8 mouse cellular contexts compared by ENCODE assay signal in genomic region chr7:129256621-129257373, GRCm38 (mm10). TPM values are rescaled to one million over a fixed set of nuclear protein-coding genes. Genes with fewer than 3 reads are reported as not detected.
DNase-seq lines count a peak whose midpoint lies in the region; ATAC-seq and TF ChIP-seq lines count a peak whose summit lies in the region.

Gene Plpp4, plus strand, starts transcription at chr7:129257031.

- peak; percentile 48 for DNase-seq in gastrocnemius, postnatal 14 days
- DNase-seq in gastrocnemius, adult 8-10 months (ENCODE audit: low spot score in 2 of 2): no peak
- peak; percentile 21 for DNase-seq in adrenal gland, postnatal 25 days
- DNase-seq in frontal cortex, postnatal 36 days (ENCODE audit: low spot score in 2 of 2): peak; percentile 48
- DNase-seq in right cerebral cortex, postnatal 14 days: peak; percentile 45
- no peak for DNase-seq in MN1 (ENCODE audit: low spot score)

- peak within 1 kb of the TSS; percentile 77 for H3K4me2 ChIP-seq in intestine, postnatal 0 days (replicated peaks; ENCODE audit: low read depth)
- 0 out of 2 replicates have a peak within 1 kb of the TSS, but pooled peaks have one; percentile 2 for H3K4me2 ChIP-seq in liver, embryonic 16.5 days (ENCODE audit: low read depth, low read length)

- TF ChIP-seq CTCF in intestine, postnatal 0 days (IDR thresholded peaks at IDR 0.05; ENCODE audit: low read depth): no peak

- intact Hi-C loops in gastrocnemius, postnatal 14 days (cut with DNase I; ENCODE audit: low total_unique reads): no loop called here

- H3K9me3 ChIP-seq in intestine, postnatal 0 days (ENCODE audit: control insufficient read depth): no peaks in the 10 kb centered on the region
- no peaks in the 10 kb centered on the region for H3K9me3 ChIP-seq in liver, embryonic 16.5 days (replicated peaks; ENCODE audit: control insufficient read depth, low read length)

- H3K4me1 ChIP-seq in intestine, postnatal 0 days (replicated peaks; ENCODE audit: control insufficient read depth, insufficient read depth, low read length): no peaks in the 10 kb centered on the region
- H3K4me1 ChIP-seq in liver, embryonic 16.5 days (ENCODE audit: control insufficient read depth, low read depth, low read length): no peaks in the 10 kb centered on the region

- under 1% methylated on average over 64 of the region's 66 CpGs for WGBS in intestine, postnatal 0 days
- 3% methylated on average over 65 of the region's 66 CpGs for WGBS in liver, embryonic 16.5 days (ENCODE audit: insufficient replicate concordance)

- H3K36me3 ChIP-seq in intestine, postnatal 0 days (ENCODE audit: control insufficient read depth, insufficient read depth): no peaks in the 10 kb centered on the region
- no peaks in the 10 kb centered on the region for H3K36me3 ChIP-seq in liver, embryonic 16.5 days (ENCODE audit: control insufficient read depth, insufficient read depth)

- peak within 1 kb of the TSS; percentile 41 for H3K4me3 ChIP-seq in intestine, postnatal 0 days (ENCODE audit: low read depth, low read length)
- H3K4me3 ChIP-seq in liver, embryonic 16.5 days (ENCODE audit: low read depth, low read length): no peak within 1 kb of the TSS

- H3K9ac ChIP-seq in intestine, postnatal 0 days (ENCODE audit: low read depth, low read length): peak within 1 kb of the TSS; percentile 22; the same call in 1 of the 2 replicates
- no peak within 1 kb of the TSS for H3K9ac ChIP-seq in liver, embryonic 16.5 days (ENCODE audit: low read depth, low read length)

- H3K27me3 ChIP-seq in intestine, postnatal 0 days (replicated peaks; ENCODE audit: control insufficient read depth, insufficient read depth, low read length): peaks cover 26% of the 10 kb centered on the region
- H3K27me3 ChIP-seq in liver, embryonic 16.5 days (ENCODE audit: control insufficient read depth, insufficient read depth, low read depth, low read length): peaks cover 17% of the 10 kb centered on the region

- H3K27ac ChIP-seq in intestine, postnatal 0 days (ENCODE audit: low read depth, low read length): no peak within 1 kb of the TSS
- no peak within 1 kb of the TSS for H3K27ac ChIP-seq in liver, embryonic 16.5 days (ENCODE audit: low read length)

- ATAC-seq in intestine, postnatal 0 days: 0 out of 2 replicates have a peak, but pooled peaks have one; percentile 47
- ATAC-seq in liver, embryonic 16.5 days (ENCODE audit: low read depth): no peak

RNA-seq across cellular contexts. Expression of gene Plpp4, which starts in this region (rescaled TPM):
- total RNA-seq in gastrocnemius, postnatal 14 days (2021): under 1 TPM in 1 of 2 experiments, not detected in 1; 0.43 TPM
- total RNA-seq in gastrocnemius, adult 8-10 months (2022): not detected
- total RNA-seq in adrenal gland, postnatal 25 days (2021): not detected in 2 replicates
- 0.18 and 0.21 TPM in 2 replicates for polyA plus RNA-seq in intestine, postnatal 0 days (2015; fragmentation: Nextera tagmentation; extraction: Ambion mirVana)
- not detected in 2 replicates for polyA plus RNA-seq in liver, embryonic 16.5 days (2015; fragmentation: Nextera tagmentation; extraction: Ambion mirVana)

Comparison
In these comparisons a context has a peak if more than half of its experiments do, and no peak if none do; other contexts are left out.
1. Peak in DNase-seq in gastrocnemius, postnatal 14 days; RNA of the gene not detected or under 1 TPM.
2. Peak in DNase-seq in adrenal gland, postnatal 25 days; RNA of the gene not detected or under 1 TPM.
3. Peak in ATAC-seq, H3K4me3 ChIP-seq, H3K9ac ChIP-seq and H3K4me2 ChIP-seq in intestine, postnatal 0 days; RNA of the gene not detected or under 1 TPM.
4. DNase-seq: peak in frontal cortex, postnatal 36 days (2 of 2) and right cerebral cortex, postnatal 14 days (single experiment); none in gastrocnemius, adult 8-10 months (0 of 2) and MN1 (single experiment).